Mouse (Mus musculus): ENCODE data around the gene Taf15.

GRCm38 (mm10) chr11:83454548-83454947, 18.3 kb upstream of the Taf15 start:
- TF ChIP-seq POLR2A (IDR thresholded peaks at IDR 0.05; ENCODE audit: borderline replicate concordance, insufficient read depth, low read length) (no peak), CTCF (IDR thresholded peaks at IDR 0.05; ENCODE audit: borderline replicate concordance, insufficient read depth, low read depth, low read length) (no peak)
